Mouse (Mus musculus) gastrocnemius, adult 2 months (tissue): ENCODE results near the gene Trmt10b. TPM values are rescaled to one million over a fixed set of nuclear protein-coding genes. Genes with fewer than 3 reads are reported as not detected.
A peak's percentile ranks its signal among the peaks of the same experiment; 100 is the strongest.

Source experiments
- DNase-seq: peaks from one replicate; pipeline ENCODE4 v3.0.0; 2022
- H3K27ac ChIP-seq: fragments of 200-600 bp; 2 replicates; pipeline ENCODE4 v1.8.1; 2022; ENCODE audit warnings: mild to moderate bottlenecking
- H3K4me3 ChIP-seq: fragments of 200-600 bp; 2 replicates; pipeline ENCODE4 v1.8.1; 2022; ENCODE audit warnings: mild to moderate bottlenecking, moderate library complexity
- CTCF ChIP-seq: fragments of 200-600 bp; IDR thresholded peaks from 2 replicates; pipeline ENCODE4 v1.8.1; 2022; ENCODE audit warnings: antibody characterized with exemption, mild to moderate bottlenecking, moderate library complexity
- intact Hi-C: fragments of 180-260 bp; cut with DNase I; formaldehyde crosslinking; loops from one replicate; pipeline ENCODE4 v1.15.1; 2025
- long read RNA-seq, 2 experiments: library from polyadenylated mRNA; stranded (forward); transcript quantifications; one replicate each; pipeline ENCODE4 v2.0.0; 2021
- total RNA-seq, 2 experiments: library from RNA; stranded (reverse); gene quantifications; 2 replicates each; pipeline ENCODE4 v1.2.3; 2021

Gene Trmt10b
- 1 to 10 TPM; 4.1 to 6.1 TPM for total RNA-seq
- long read RNA-seq, experiment 1, transcript Trmt10b-201 (9 exons, 2,064 nt): major isoform, 5 of 21 reads
- long read RNA-seq, experiment 1, partial matches to known transcripts: 0 of 21 reads
- long read RNA-seq, experiment 1, other reads (novel, unspliced or antisense): 16 of 21 reads
- long read RNA-seq, experiment 2, transcript Trmt10b-201 (9 exons, 2,064 nt): major isoform, 5 of 12 reads
- long read RNA-seq, experiment 2, partial matches to known transcripts: 0 of 12 reads
- long read RNA-seq, experiment 2, other reads (novel, unspliced or antisense): 7 of 12 reads

GRCm38 (mm10) chr4:45296662-45297564 lies at the start of gene Trmt10b:
Gene Trmt10b (plus strand): TSS chr4:45297127.
- intact Hi-C loops: loop anchor here (5.0 kb wide), 1 partner anchor 555 kb away; no protein-coding TSS in a partner anchor
- DNase-seq: peak; percentile 84
- TF ChIP-seq CTCF: no peak
- Histone ChIP-seq H3K4me3 (peak within 1 kb of the TSS; percentile 94), H3K27ac (peak within 1 kb of the TSS; percentile 86)

GRCm38 (mm10) chr4:45251265-45251664 lies 45.7 kb upstream of the Trmt10b start:
- TF ChIP-seq CTCF: no peak
- Histone ChIP-seq H3K4me3 (no peak overlapping the region), H3K27ac (no peak overlapping the region)
- DNase-seq: no peak
- intact Hi-C loops: no loop called here

- Histone ChIP-seq H3K4me3 (no peak overlapping the region), H3K27ac (no peak overlapping the region)
- TF ChIP-seq CTCF: no peak
- intact Hi-C loops: no loop called here
- DNase-seq: no peak
Measured at GRCm38 (mm10) chr4:45252861-45253262, 44.1 kb upstream of the Trmt10b start.

GRCm38 (mm10) chr4:45253839-45254601 lies 42.9 kb upstream of the Trmt10b start:
- Histone ChIP-seq H3K4me3 (no peak overlapping the region), H3K27ac (no peak overlapping the region)
- intact Hi-C loops: no loop called here
- TF ChIP-seq CTCF: no peak
- no peak for DNase-seq

GRCm38 (mm10) chr4:45259232-45259832 lies 37.6 kb upstream of the Trmt10b start:
- intact Hi-C loops: no loop called here
- H3K27ac ChIP-seq: no peak overlapping the region
- no peak overlapping the region for H3K4me3 ChIP-seq
- no peak for DNase-seq
- no peak for TF ChIP-seq CTCF

- no peak overlapping the region for H3K27ac ChIP-seq
- DNase-seq: no peak
- H3K4me3 ChIP-seq: no peak overlapping the region
- TF ChIP-seq CTCF: no peak
- intact Hi-C loops: no loop called here
Measured at GRCm38 (mm10) chr4:45261551-45261950, 35.4 kb upstream of the Trmt10b start.

GRCm38 (mm10) chr4:45267883-45268282 lies 29.0 kb upstream of the Trmt10b start:
- intact Hi-C loops: no loop called here
- DNase-seq: no peak
- H3K4me3 ChIP-seq: no peak overlapping the region
- no peak for TF ChIP-seq CTCF
- no peak overlapping the region for H3K27ac ChIP-seq

- intact Hi-C loops: no loop called here
- TF ChIP-seq CTCF: no peak
- Histone ChIP-seq H3K27ac (no peak overlapping the region), H3K4me3 (no peak overlapping the region)
- peak; percentile 36 for DNase-seq
Measured at GRCm38 (mm10) chr4:45271041-45271452, 25.9 kb upstream of the Trmt10b start.

GRCm38 (mm10) chr4:45275770-45276169 lies 21.2 kb upstream of the Trmt10b start:
- no peak for TF ChIP-seq CTCF
- Histone ChIP-seq H3K27ac (no peak overlapping the region), H3K4me3 (no peak overlapping the region)
- intact Hi-C loops: no loop called here
- DNase-seq: no peak

- no peak for DNase-seq
- no peak overlapping the region for H3K27ac ChIP-seq
- intact Hi-C loops: loop anchor here (1.0 kb wide), 1 partner anchor 182 kb away; no protein-coding TSS in a partner anchor
- H3K4me3 ChIP-seq: no peak overlapping the region
- no peak for TF ChIP-seq CTCF
Measured at GRCm38 (mm10) chr4:45279292-45279691, 17.6 kb upstream of the Trmt10b start.

- peak; percentile 58 for DNase-seq
- Histone ChIP-seq H3K27ac (no peak overlapping the region), H3K4me3 (no peak overlapping the region)
- intact Hi-C loops: loop anchor here (1.0 kb wide), 1 partner anchor 183 kb away; no protein-coding TSS in a partner anchor
- TF ChIP-seq CTCF: peak; percentile 89
Measured at GRCm38 (mm10) chr4:45279981-45280548, 16.9 kb upstream of the Trmt10b start.

- intact Hi-C loops: loop anchor here (5.0 kb wide), 1 partner anchor 326 kb away; no protein-coding TSS in a partner anchor
- Histone ChIP-seq H3K4me3 (no peak overlapping the region), H3K27ac (no peak overlapping the region)
- peak; percentile 71 for TF ChIP-seq CTCF
- DNase-seq: no peak
Measured at GRCm38 (mm10) chr4:45286318-45286717, 10.6 kb upstream of the Trmt10b start.
